Mouse (Mus musculus): ENCODE results near the gene Hyal4.

DNA sequence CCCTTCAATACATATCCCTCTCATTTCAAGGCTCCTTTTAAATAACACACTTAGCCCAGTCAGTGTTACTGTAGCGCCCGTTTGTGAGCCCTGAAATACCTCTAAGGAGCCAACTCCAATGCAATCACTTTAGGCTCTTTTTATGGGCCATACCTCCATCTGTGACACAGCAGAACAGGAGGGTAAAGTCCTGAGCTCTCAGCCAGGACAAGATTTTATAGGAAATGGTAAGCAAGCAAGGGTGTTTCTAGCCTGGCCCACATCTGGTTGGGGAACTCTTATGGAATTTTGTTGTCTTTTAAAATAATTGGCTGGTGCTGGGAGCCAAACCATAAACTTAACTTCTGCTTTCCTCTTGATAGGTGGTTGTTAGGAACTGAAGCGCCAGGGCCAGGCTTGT lies 11.2 kb downstream of the Hyal4 start:
- no peak for TF ChIP-seq ZNF384 (IDR thresholded peaks at IDR 0.05; ENCODE audit: low read depth, low read length)
- no peak for TF ChIP-seq ZC3H11A (IDR thresholded peaks at IDR 0.05; ENCODE audit: borderline replicate concordance, low read depth, low read length)
- no peak for TF ChIP-seq MAFK (IDR thresholded peaks at IDR 0.05; ENCODE audit: insufficient read depth, low read depth, low read length)
- no peak for TF ChIP-seq CHD2 (IDR thresholded peaks at IDR 0.05; ENCODE audit: low read depth, low read length)
